Mouse (Mus musculus): ENCODE data around the gene Camkk2.

The Camkk2 gene

GRCm38 (mm10) chr5:122779277-122779834, at the start of gene Camkk2:
Camkk2 (minus strand) TSS chr5:122779409.
- DNase-seq (ENCODE audit: low read depth, low spot score), result peak; percentile 91

GRCm38 (mm10) chr5:122825099-122825498, 45.9 kb upstream of the Camkk2 start:
- no peak for DNase-seq (ENCODE audit: low read depth, low spot score)

DNA sequence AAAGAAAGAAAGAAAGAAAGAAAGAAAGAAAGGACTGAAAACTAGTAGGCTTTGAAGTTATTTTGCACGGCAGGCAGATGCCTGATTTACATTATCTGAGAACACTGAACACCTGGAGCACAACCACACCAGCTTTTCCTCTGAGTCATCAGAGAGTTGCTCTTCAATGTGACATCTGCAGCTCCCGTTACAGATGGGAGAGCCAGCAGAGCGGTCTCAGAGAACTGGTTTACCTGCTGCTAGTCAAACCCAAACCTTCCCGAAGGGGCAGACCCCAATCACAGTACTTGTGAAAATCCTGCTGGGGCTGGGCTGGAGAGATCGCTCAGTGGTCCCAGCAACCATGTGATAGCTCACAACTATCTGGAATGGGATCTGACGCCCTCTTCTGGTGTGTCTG, 45.2 kb upstream of the Camkk2 start:
- DNase-seq (ENCODE audit: low read depth, low spot score), result no peak

GRCm38 (mm10) chr5:122823976-122824375, 44.8 kb upstream of the Camkk2 start:
- no peak for DNase-seq (ENCODE audit: low read depth, low spot score)

DNA sequence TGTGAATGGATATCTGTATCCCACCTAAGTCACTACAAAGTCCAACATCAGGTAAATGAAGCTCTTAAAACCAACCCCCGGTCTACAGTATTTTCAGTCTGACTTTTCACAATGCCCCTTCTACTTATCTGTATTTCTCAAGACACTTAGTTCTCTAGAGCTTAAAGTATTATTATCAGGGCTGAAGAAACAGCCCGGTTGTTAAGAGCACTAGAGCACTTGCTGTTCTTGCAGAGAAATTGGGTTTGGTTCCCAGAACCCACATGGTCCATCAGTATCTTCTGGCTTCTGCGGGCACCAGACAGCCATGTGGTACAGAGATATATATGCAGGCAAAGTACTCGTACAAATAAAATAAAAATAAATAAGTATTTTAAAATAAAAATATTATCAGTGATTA, 43.2 kb upstream of the Camkk2 start:
- DNase-seq (ENCODE audit: low read depth, low spot score), result no peak

DNA sequence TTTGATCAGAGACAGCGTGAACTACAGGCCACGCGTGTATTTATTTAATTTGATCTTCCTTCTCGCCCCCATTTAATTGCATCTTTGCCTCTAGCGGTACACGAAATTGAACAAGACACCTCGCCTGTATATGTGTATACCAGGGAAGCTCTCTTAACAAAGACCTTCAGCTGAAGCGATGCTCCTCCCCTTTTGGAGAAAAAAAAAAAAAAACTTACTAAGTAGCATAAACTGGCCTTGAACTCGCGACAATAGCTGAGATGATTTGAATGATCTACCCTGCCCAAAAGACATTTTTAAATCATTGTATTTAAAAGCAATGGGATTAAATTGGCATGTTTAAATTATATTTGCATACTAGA, 42.3 kb upstream of the Camkk2 start:
- DNase-seq (ENCODE audit: low read depth, low spot score), result no peak

GRCm38 (mm10) chr5:122820777-122821523, 41.7 kb upstream of the Camkk2 start, which contains the start of gene Anapc5:
Anapc5 (minus strand) TSS chr5:122821339.
- DNase-seq (ENCODE audit: low read depth, low spot score), result peak; percentile 98

DNA sequence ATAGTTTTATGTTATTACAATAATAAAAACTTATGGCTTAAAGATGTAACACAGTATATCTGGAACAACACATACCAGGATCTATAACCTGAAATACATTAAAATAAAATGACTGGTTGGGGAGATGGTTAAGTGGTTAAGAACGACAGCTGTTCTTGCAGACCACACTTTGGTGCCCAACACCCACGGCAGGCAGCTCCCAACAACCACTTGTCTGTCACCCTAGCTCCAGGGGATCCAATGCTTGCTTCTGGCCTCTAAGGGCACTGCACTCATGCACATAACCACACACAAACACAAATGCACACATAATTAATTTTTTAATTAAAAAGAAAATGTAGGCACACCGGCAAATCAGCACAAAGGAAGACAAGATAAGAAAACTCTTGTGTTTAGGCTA, 33.5 kb upstream of the Camkk2 start:
- DNase-seq (ENCODE audit: low read depth, low spot score), result no peak

GRCm38 (mm10) chr5:122811364-122812079, 32.3 kb upstream of the Camkk2 start:
- peak; percentile 70 for DNase-seq (ENCODE audit: low read depth, low spot score)

GRCm38 (mm10) chr5:122805503-122805902, 26.3 kb upstream of the Camkk2 start:
- DNase-seq (ENCODE audit: low read depth, low spot score), result no peak

- DNase-seq (ENCODE audit: low read depth, low spot score), result no peak
Measured at GRCm38 (mm10) chr5:122802706-122803105, 23.5 kb upstream of the Camkk2 start.

DNA sequence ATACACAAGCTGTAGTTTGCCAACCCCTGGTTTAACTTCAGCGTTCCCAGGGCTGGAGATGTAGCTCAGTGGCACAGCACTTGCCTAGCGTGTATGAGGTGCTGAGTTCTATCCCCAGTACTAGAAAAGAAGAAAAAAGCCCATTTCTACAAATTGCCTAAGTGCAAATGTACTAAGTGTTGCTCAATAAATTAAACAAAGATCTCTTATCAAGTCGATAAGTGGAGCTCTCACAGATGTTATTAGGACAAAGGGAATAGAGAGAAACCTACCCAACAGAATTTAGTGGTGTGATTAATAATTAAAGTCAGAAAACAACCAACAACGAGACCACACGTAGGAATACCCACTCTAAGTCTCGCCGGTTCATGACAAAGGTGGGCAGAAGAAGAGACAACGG, 22.5 kb upstream of the Camkk2 start:
- DNase-seq (ENCODE audit: low read depth, low spot score), result no peak

GRCm38 (mm10) chr5:122800345-122801010, 21.3 kb upstream of the Camkk2 start:
- DNase-seq (ENCODE audit: low read depth, low spot score), result no peak

DNA sequence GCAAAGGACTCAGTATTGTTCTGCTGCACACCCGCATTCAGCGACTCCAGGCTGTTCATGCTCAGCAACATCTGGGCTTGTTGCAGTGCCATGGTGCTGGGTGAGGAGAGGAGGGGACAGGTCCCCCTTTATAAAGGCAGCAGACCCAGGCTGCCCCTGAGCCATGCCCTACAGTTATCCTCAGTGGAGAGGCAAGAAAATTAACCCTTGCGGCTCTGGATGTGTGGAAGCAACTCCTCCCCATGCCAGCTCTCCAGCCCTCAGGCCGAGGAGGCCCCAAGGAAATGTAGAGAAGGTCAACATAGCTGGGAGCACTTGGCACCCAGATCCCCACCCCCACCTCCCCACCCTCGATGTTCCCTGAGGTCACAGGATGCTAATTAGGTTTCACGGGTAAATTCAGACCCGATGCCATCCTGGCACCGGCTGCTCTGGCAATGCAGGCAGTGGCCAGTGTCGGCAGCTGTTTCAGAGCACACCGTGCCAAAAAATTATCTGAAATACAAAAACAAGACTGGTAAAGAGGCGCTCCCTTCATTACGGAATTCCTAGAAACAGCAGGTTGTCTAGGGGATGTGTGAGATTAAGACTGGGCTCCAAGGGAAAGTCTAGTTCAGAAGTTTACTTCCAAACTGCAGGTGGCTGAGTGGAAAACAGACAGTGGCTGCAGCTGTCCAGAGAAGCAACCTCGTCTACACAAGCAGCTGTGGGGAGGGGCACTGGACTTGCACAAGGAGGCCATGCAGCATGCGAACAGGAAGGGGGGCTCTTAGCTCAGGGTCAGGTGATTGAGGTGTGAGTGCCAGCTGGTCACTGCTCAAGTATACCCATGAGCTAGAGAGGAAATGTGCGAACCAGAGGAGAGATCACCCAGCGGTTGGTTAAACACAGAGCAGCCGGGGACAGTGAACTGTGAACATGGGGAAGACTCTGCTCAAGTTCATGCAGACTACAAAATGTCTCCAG, 20.5 kb upstream of the Camkk2 start:
- DNase-seq (ENCODE audit: low read depth, low spot score), result no peak

GRCm38 (mm10) chr5:122798557-122799378, 19.6 kb upstream of the Camkk2 start:
- DNase-seq (ENCODE audit: low read depth, low spot score), result no peak

- DNase-seq (ENCODE audit: low read depth, low spot score), result no peak
Measured at GRCm38 (mm10) chr5:122797866-122798265, 18.7 kb upstream of the Camkk2 start.

- DNase-seq (ENCODE audit: low read depth, low spot score), result no peak
Measured at GRCm38 (mm10) chr5:122788696-122789095, 9.5 kb upstream of the Camkk2 start.

DNA sequence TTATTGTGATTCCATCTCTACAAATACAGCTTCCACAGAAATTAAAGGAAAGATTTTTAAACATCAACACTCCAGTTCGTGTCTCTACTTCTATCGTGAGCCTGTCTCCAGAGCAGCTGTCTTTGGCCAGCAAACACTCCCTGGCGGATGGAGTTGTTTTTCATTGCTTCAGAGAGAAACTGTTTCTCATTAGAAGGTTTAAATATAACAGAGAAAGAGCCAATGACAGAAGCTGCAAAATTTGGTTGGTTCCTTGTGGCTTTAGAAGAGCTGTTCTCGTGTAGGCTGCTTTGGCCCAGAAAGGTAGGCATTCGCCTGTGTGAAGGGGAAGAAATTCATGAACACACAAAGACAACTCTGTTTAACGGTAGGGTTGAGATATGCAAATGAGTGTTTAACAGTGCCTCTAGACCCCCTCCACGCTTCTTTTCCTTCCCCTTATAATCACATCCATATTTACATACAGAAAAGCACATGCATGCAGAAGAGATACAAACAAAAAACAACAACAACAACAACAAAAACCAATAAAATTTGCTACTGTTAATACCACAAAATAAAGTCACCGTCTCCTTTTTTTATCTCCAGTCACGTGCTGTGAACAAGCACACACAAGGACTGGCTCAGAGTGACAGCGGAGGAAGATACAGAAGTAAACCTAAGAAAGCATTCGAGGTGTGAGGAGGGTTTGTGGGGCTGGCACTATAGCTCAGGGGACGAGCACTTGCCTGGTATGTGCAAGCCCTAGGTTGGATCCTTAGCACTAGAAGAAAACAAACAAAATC, 7.0 kb upstream of the Camkk2 start:
- no peak for DNase-seq (ENCODE audit: low read depth, low spot score)

- DNase-seq (ENCODE audit: low read depth, low spot score), result no peak
Measured at GRCm38 (mm10) chr5:122783726-122784406, 4.7 kb upstream of the Camkk2 start.
